Mouse (Mus musculus) embryo, embryonic 9.5 days (tissue): ENCODE data around the gene Kcnc3.

Experiments used
- DNase-seq: peaks from one replicate; pipeline ENCODE4 v3.0.0-alpha.2; 2017; ENCODE audit errors: extremely low spot score

Gene Kcnc3

GRCm38 (mm10) chr7:44626966-44627365 is 36.5 kb downstream of the Kcnc3 start:
- no peak for DNase-seq

DNA sequence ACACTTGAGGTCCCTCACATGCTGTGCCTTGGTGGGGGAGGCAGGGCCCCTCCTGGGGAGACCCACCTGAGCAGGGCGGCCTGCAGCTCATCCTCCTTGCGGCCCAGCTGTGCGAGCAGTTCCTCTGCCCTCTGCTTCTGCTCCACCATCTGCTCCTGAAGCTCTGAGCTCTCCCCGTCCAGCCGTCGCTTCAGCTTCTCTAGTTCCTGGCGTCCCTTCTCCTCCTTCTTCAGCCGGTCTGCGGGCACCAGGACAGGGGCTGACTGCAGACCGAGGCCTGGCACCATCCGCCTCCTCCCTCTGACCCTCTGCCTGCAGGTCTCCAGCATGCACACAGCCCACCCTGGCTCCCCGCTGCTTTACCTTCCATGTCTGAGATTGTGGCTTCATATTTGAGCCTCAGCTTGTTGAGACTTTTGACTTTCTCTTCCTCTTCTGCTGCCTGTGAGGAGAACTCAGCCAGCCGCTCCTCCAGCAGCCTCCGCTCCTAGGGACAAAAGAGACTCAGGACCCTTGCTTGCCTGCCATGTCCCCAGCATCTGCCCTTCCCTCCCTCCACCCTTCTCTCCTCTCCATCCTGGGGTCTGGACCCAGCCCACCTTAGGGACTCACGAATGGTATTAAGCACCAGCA is 38.1 kb downstream of the Kcnc3 start:
- no peak for DNase-seq

GRCm38 (mm10) chr7:44630437-44630836 is 40.0 kb downstream of the Kcnc3 start:
- DNase-seq, result no peak

DNA sequence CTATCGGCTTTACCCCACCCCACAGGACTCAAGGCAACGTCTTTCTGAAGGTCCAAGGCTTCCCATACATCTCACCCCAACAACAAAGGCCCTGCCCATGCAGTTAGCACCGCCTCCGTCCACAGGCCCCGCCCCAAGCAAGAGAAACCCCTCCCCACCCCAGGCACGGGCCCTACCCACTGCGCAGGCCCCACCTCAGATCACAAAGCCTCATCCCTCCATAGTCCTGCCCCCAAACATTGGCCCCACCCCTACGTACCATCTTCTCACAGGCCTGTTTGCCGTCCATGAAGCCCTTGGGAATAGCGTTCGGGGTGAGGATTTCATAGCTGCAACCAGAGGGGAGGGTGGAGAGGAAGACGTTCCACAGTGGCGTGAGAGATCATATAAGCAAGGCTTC is 42.2 kb downstream of the Kcnc3 start:
- no peak for DNase-seq

DNA sequence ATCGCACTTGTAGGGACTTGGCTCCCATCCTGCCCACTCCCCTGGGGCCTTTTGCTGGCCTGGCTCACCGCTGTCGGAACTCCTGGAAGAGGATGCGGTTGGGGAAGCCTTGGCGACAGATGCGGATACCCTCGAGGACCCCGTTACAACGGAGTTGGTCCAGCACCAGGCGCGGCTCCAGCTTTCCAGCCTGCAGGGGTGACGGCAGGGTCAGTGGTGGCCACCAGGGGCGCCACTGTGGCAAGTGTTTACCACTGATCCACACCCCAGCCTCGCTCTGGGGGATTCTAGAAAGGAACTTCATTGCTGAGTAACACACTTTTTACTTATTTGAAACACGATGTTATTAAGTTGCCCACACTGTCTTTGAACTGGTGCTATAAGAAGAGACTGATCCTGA is 42.9 kb downstream of the Kcnc3 start:
- DNase-seq, result no peak

DNA sequence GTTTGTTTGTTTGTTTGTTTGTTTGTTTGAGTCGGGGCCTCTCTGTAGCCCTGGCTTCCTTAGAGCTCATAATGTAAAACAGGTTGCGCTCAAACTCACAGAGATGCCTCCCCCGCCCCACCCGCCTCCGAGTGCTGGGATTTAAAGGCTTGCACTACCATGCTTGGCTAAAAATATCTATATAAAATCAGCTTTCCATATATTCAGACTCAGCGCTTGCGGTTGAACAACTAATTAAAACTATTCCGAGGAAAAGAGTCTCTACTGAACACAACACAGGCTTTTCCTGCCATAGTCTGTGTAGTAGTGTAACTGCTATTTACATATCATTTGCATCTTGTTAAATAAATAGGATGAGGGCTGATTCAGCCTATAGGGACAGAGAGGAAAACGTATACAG is 46.2 kb downstream of the Kcnc3 start:
- DNase-seq, result no peak

DNA sequence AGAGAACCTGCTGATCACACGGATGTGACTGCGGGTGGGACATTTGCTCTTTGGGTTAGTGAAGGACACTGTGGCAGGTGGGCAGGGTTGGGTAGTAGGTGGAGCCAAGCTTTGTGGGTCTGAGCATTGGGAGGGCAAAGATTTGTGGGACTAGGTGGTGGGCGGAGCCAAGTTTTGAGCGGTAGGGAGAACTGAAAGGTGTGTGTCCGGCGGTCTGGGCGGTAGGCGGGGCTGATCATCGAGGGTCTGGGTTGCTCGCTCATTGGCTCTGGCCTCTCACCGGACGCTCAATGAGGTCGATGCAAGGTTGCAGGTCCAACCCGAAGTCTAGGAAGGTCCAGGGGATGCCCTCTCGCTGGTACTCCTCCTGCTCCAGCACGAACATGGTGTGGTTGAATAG is 48.2 kb downstream of the Kcnc3 start:
- no peak for DNase-seq

DNA sequence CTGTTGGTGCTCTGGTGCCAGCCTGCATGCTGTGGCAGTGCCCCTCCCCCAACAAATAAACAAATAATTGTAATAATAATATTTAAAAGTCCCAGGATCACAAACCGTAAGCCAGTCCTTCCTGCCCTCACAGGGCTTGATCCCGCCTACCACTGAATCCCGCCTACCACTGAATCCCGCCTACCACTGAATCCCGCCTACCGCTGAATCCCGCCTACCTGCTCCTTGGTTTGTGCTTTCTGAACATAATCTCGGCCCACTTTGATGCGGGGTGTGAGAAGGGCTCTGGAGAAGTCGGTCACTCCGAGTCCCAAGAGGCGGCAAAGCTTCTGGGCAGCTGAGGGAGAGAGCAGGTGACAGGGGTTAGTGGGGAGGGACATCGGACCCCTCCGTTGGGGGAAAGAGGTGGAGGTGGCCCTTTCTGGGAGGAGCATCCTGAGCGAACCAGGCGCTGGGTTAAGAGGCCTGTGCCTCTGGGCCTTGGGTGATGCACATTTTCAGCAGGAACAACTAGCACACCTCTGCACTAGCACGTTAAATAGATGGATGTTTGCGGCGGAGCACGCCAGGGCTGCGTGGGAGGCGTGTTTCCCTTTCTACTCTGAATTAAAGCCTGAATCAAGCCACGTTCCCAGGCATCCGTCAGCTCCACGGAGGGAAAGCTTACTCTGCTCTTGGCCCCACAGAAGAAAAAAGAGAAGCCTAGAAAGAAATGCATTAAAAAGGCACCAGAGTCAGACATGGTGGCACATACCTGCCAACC is 50.6 kb downstream of the Kcnc3 start:
- DNase-seq, result no peak

- no peak for DNase-seq
Measured at GRCm38 (mm10) chr7:44641887-44642286, 51.4 kb downstream of the Kcnc3 start.

DNA sequence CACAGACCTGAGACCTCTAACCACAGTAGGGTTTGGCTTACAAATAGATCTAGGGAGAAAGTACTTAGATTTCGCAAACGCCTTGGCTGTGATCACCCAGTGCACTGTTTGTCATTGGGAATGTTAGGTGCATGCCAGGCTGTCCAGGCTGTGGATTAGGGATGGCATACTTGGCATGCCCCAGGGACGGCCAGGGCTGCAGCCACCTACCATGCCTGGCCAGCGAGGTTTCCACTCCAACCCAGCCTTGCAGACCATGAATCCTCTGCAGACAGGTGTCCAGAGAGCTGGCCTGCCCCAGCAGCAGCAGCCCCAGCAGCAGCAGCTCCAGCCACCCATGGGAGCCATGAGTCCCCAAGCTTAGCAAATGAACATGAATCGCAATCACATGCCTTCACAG is 54.8 kb downstream of the Kcnc3 start:
- DNase-seq, result no peak

DNA sequence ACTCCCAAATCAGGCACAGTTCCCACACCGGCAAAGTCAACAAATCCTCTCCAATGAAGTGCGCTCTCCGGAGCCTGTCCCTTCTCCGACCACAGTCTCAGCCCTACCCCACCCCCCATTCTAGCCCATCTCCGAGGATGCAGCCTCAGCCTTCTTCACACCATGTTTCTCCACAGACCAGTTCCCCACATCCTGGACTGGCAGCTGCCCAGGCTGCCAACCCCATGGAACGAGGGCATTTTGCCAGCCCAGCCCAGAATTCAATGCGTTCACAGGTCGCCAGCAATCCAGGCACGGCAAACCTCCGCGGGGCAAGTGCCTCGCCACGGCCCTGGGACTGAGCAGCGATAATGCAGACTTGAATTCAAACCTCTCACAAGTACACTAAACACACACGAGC is 55.5 kb downstream of the Kcnc3 start:
- DNase-seq, result peak; percentile 5

DNA sequence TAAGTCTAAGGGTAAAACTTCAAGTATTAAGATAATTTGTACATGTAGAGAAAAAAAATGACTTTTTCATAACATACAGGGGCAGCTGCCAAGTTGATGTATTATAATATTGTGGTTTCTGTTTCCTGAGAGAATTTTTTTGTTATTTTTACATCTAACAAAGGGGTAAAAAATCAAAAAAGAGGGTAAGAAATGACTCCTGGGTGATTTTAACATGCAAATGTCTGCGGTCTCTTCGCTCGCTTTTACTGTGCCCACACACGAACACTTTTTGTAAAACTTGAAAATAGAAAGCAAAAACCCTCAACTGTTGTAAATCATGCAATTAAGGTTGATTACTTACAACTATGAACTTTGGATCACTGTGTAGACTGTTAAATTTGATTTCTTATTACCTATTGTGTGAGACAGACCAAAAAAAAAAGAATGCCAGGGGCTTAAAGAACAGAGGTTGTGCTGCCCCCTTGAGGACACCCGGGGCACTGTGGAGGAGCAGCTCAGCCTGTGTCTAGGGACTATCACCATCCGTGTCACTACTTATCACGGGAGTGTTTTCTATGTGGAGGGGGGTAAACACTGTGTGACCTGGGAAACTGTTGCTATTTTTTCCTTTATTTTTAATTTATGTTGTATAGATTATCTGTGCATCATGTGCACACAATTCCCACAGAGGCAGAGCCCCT is 56.7 kb downstream of the Kcnc3 start:
- peak; percentile 66 for DNase-seq

DNA sequence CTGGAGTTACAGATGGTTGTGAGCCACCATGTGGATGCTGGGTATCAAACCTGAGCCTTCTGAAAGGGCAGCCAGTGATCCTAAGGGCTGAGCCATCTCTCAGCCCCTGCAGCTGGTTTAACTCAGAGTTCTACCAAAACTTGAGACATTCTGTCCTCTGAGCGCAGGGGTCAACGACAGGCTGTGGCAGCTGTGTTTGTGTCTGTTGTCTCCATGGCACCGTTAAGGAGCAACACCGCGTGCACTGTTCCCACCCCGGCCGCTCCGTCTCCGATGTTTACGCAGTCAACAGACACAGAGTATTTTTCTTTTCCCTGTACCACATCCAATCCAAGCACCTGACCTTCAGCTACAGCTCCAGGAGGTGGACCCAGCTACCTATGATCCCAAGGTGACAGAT is 57.3 kb downstream of the Kcnc3 start:
- no peak for DNase-seq

DNA sequence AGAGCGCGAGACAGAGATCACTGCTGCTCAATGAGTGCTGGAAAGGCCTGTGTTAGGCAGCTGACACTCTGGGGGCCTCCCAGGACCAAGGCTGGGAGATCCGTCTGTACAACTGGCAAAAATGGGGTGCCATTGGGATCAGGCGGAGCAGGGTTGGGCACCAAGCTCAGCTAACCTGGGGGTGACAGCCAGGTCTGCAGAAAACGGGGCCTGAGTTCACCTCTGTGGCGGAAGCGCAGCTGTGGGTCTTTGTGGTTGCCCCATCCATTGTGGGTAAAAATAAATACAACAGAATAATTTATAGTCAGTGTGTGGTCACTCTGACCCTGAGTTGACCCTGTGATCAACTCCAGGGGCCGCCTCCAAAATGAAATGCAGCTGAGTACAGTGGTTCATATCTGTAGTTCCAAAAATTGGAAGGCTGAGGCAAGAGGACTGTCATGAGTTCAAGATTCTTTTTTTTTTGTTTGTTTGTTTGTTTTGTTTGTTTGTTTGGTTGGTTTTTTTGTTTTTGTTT is 58.7 kb downstream of the Kcnc3 start:
- no peak for DNase-seq

DNA sequence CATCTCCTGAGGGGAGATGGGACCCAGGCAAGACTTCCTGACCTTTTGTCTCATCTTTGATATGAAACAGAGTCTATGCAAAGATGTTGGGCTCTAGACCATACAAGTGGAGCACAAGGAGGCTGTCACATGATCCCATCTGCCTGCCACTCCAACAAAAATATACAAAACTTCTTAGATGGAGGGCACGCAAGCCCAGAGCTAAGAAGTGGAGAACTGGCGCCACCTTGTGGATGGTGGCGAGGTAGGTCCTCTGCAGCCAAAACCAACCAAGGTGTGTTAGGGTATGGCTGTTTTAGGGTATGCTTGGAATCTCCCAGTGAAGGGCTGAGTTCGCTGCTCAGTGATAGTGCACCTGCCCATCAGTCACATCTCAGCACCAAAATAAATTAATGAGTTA is 59.5 kb downstream of the Kcnc3 start:
- peak; percentile 48 for DNase-seq

DNA sequence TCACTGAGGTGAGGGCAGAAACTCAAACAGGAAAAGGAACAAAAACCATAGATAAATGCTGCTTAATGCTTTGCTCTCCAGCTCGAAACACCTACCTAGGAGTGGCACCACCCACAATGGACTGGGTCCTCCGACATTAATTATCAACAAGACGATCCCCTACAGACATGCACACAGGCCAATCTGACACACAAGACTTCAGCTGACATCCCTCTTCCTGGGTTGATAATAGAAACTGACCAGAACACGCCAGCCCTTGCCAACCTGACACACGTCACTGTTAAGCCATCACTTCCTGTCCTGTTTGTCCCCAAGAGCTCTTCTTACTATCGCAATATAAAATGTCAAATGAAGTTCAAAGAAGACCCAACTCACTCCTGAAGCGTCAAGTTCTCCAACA is 61.0 kb downstream of the Kcnc3 start:
- DNase-seq, result no peak

GRCm38 (mm10) chr7:44653773-44654172 is 63.3 kb downstream of the Kcnc3 start:
- DNase-seq, result no peak
